Mouse (Mus musculus) liver, embryonic 12.5 days (tissue): ENCODE results near the gene Acsf2. TPM values are rescaled to one million over a fixed set of nuclear protein-coding genes. Genes with fewer than 3 reads are reported as not detected.
A peak's percentile ranks its signal among the peaks of the same experiment; 100 is the strongest.

Experiments
- ATAC-seq: fragments of 200-750 bp; cut with Nextera tagmentation; 2 replicates; pipeline ENCODE4 v1.8.0; 2017; ENCODE audit warnings: moderate number of reproducible peaks, mild to moderate bottlenecking, moderate library complexity
- H3K27ac ChIP-seq: fragments of 300-500 bp; sonication (generic); 2 replicates; pipeline ENCODE4 v1.5.1; 2016; ENCODE audit warnings: mild to moderate bottlenecking
- H3K27me3 ChIP-seq: fragments of 300-500 bp; sonication (generic); replicated peaks from 2 replicates; pipeline ENCODE4 v1.6.1; 2016; ENCODE audit warnings: mild to moderate bottlenecking, moderate library complexity
- H3K36me3 ChIP-seq: fragments of 300-500 bp; sonication (generic); 2 replicates; pipeline ENCODE4 v1.6.1; 2016; ENCODE audit warnings: mild to moderate bottlenecking, moderate library complexity
- H3K4me1 ChIP-seq: fragments of 300-500 bp; sonication (generic); 2 replicates; pipeline ENCODE4 v1.6.1; 2016
- H3K4me2 ChIP-seq: fragments of 300-500 bp; sonication (generic); 2 replicates; pipeline ENCODE4 v1.6.1; 2016; ENCODE audit warnings: mild to moderate bottlenecking, moderate library complexity
- H3K4me3 ChIP-seq: fragments of 300-500 bp; sonication (generic); 2 replicates; pipeline ENCODE4 v1.5.1; 2016; ENCODE audit warnings: mild to moderate bottlenecking, moderate library complexity
- H3K9ac ChIP-seq: fragments of 300-500 bp; sonication (generic); 2 replicates; pipeline ENCODE4 v1.6.1; 2016; ENCODE audit warnings: mild to moderate bottlenecking, moderate library complexity
- H3K9me3 ChIP-seq: fragments of 300-500 bp; sonication (generic); replicated peaks from 2 replicates; pipeline ENCODE4 v1.6.1; 2016; ENCODE audit warnings: mild to moderate bottlenecking, moderate library complexity
- WGBS: fragments of 180-500 bp; shearing (Covaris S2); methylation state at CpG from one replicate; pipeline ENCODE4 v1.1.7; 2016; ENCODE audit not compliant: insufficient replicate concordance; 5-methylcytosine and 5-hydroxymethylcytosine counted together
- polyA plus RNA-seq: library from polyadenylated mRNA; unstranded; fragments of >200 nt; fragmentation: Nextera tagmentation; extraction: Ambion mirVana; gene quantifications from 2 replicates; pipeline ENCODE4 v1.2.1, GENCODE M21; 2016

Gene Acsf2
- polyA plus RNA-seq, 1 experiment from 2014 or later = 1.2 TPM

- 85% methylated on average over 12 of the region's 12 CpGs for WGBS
- no peaks in the 10 kb centered on the region for H3K9me3 ChIP-seq
- no peak overlapping the region for H3K4me3 ChIP-seq
- H3K9ac ChIP-seq = no peak overlapping the region
- no peaks in the 10 kb centered on the region for H3K27me3 ChIP-seq
- no peak for ATAC-seq
- H3K36me3 ChIP-seq = no peaks in the 10 kb centered on the region
- H3K4me1 ChIP-seq = peaks cover 5% of the 10 kb centered on the region
- H3K4me2 ChIP-seq = no peak overlapping the region
- H3K27ac ChIP-seq = no peak overlapping the region
Observed at GRCm38 (mm10) chr11:94543344-94543743, 58.3 kb downstream of the Acsf2 start.

GRCm38 (mm10) chr11:94542400-94542799, 59.3 kb downstream of the Acsf2 start:
- no peak for ATAC-seq
- no peaks in the 10 kb centered on the region for H3K4me1 ChIP-seq
- H3K27me3 ChIP-seq = no peaks in the 10 kb centered on the region
- H3K27ac ChIP-seq = no peak overlapping the region
- H3K36me3 ChIP-seq = no peaks in the 10 kb centered on the region
- WGBS = 70% methylated on average over 4 of the region's 4 CpGs
- H3K4me2 ChIP-seq = no peak overlapping the region
- H3K4me3 ChIP-seq = no peak overlapping the region
- no peaks in the 10 kb centered on the region for H3K9me3 ChIP-seq
- H3K9ac ChIP-seq = no peak overlapping the region

- H3K4me2 ChIP-seq = no peak overlapping the region
- no peak for ATAC-seq
Observed at GRCm38 (mm10) chr11:94539761-94540160, 61.9 kb downstream of the Acsf2 start.

GRCm38 (mm10) chr11:94538733-94539292, 62.9 kb downstream of the Acsf2 start:
- no peaks in the 10 kb centered on the region for H3K27me3 ChIP-seq
- no peak for ATAC-seq
- WGBS = 57% methylated on average over 8 of the region's 8 CpGs

More at GRCm38 (mm10) chr11:94539761-94540160, 61.9 kb downstream of the Acsf2 start:
- Histone ChIP-seq H3K4me1 (no peaks in the 10 kb centered on the region), H3K9me3 (no peaks in the 10 kb centered on the region), H3K36me3 (no peaks in the 10 kb centered on the region), H3K9ac (no peak overlapping the region), H3K4me3 (no peak overlapping the region), H3K27me3 (no peaks in the 10 kb centered on the region), H3K27ac (no peak overlapping the region)
- 68% methylated on average over 7 of the region's 7 CpGs for WGBS

GRCm38 (mm10) chr11:94533171-94533570, 68.5 kb downstream of the Acsf2 start:
- no peak overlapping the region for H3K9ac ChIP-seq
- H3K9me3 ChIP-seq = no peaks in the 10 kb centered on the region
- no peaks in the 10 kb centered on the region for H3K4me1 ChIP-seq
- no peak for ATAC-seq
- no peak overlapping the region for H3K4me2 ChIP-seq
- H3K27me3 ChIP-seq = no peaks in the 10 kb centered on the region; the same call in 1 of the 2 replicates
- WGBS = 67% methylated on average over 8 of the region's 8 CpGs
- H3K36me3 ChIP-seq = no peaks in the 10 kb centered on the region
- no peak overlapping the region for H3K27ac ChIP-seq
- no peak overlapping the region for H3K4me3 ChIP-seq

More at GRCm38 (mm10) chr11:94538733-94539292, 62.9 kb downstream of the Acsf2 start:
- Histone ChIP-seq H3K4me3 (no peak overlapping the region), H3K27ac (no peak overlapping the region), H3K9me3 (no peaks in the 10 kb centered on the region), H3K9ac (no peak overlapping the region), H3K4me2 (no peak overlapping the region), H3K4me1 (no peaks in the 10 kb centered on the region), H3K36me3 (no peaks in the 10 kb centered on the region)

GRCm38 (mm10) chr11:94528879-94529278, 72.8 kb downstream of the Acsf2 start:
- Histone ChIP-seq H3K9ac (no peak overlapping the region), H3K4me2 (no peak overlapping the region), H3K4me3 (no peak overlapping the region), H3K9me3 (no peaks in the 10 kb centered on the region), H3K27me3 (peaks cover 6% of the 10 kb centered on the region; the same call in 1 of the 2 replicates), H3K36me3 (no peaks in the 10 kb centered on the region), H3K4me1 (peaks cover 3% of the 10 kb centered on the region; the same call in 1 of the 2 replicates), H3K27ac (no peak overlapping the region)
- ATAC-seq = no peak
- WGBS = 39% methylated on average over 3 of the region's 3 CpGs

- no peak overlapping the region for H3K4me2 ChIP-seq
- WGBS = 56% methylated on average over 9 of the region's 9 CpGs
- H3K36me3 ChIP-seq = no peaks in the 10 kb centered on the region
- no peak for ATAC-seq
- H3K4me1 ChIP-seq = peaks cover 9% of the 10 kb centered on the region
- no peak overlapping the region for H3K4me3 ChIP-seq
- no peak overlapping the region for H3K27ac ChIP-seq
- H3K9ac ChIP-seq = no peak overlapping the region
- 0 out of 2 replicates have a peak, but pooled peaks cover 12% of the 10 kb centered on the region for H3K27me3 ChIP-seq
- no peaks in the 10 kb centered on the region for H3K9me3 ChIP-seq
Observed at GRCm38 (mm10) chr11:94526171-94526879, 75.3 kb downstream of the Acsf2 start.

GRCm38 (mm10) chr11:94521219-94521843, 80.3 kb downstream of the Acsf2 start, which contains the start of gene Mycbpap:
TSS of gene Mycbpap (minus strand) at chr11:94521742.
- Histone ChIP-seq H3K27ac (no peak within 1 kb of the TSS), H3K9ac (peak within 1 kb of the TSS; percentile 37; the same call in 1 of the 2 replicates), H3K4me2 (peak within 1 kb of the TSS; percentile 80), H3K27me3 (peaks cover 30% of the 10 kb centered on the region), H3K9me3 (no peaks in the 10 kb centered on the region), H3K4me1 (peaks cover 10% of the 10 kb centered on the region; the same call in 1 of the 2 replicates), H3K36me3 (no peaks in the 10 kb centered on the region), H3K4me3 (peak within 1 kb of the TSS; percentile 59)
- WGBS = 2% methylated on average over 42 of the region's 42 CpGs
- ATAC-seq = peak; percentile 42; the same call in 1 of the 2 replicates

GRCm38 (mm10) chr11:94513452-94513851, 88.2 kb downstream of the Acsf2 start:
- Histone ChIP-seq H3K9ac (no peak overlapping the region), H3K27ac (no peak overlapping the region), H3K4me2 (no peak overlapping the region), H3K4me3 (no peak overlapping the region), H3K27me3 (peaks cover 17% of the 10 kb centered on the region), H3K4me1 (no peaks in the 10 kb centered on the region), H3K9me3 (no peaks in the 10 kb centered on the region), H3K36me3 (no peaks in the 10 kb centered on the region)
- ATAC-seq = no peak
- 58% methylated on average over 9 of the region's 9 CpGs for WGBS

GRCm38 (mm10) chr11:94508976-94509375, 92.7 kb downstream of the Acsf2 start:
- ATAC-seq = no peak
- H3K27me3 ChIP-seq = peaks cover 29% of the 10 kb centered on the region
- 66% methylated on average over 10 of the region's 10 CpGs for WGBS

More at GRCm38 (mm10) chr11:94508976-94509375, 92.7 kb downstream of the Acsf2 start:
- Histone ChIP-seq H3K4me2 (no peak overlapping the region), H3K36me3 (no peaks in the 10 kb centered on the region), H3K9me3 (no peaks in the 10 kb centered on the region), H3K4me3 (no peak overlapping the region), H3K4me1 (no peaks in the 10 kb centered on the region), H3K27ac (no peak overlapping the region), H3K9ac (no peak overlapping the region)
